ENCODE assay signal across 11 mouse cellular contexts in genomic region chr1:135462304-135462703, GRCm38 (mm10). TPM values are rescaled to one million over a fixed set of nuclear protein-coding genes. Genes with fewer than 3 reads are reported as not detected.
DNase-seq lines count a peak whose midpoint lies in the region; ATAC-seq and TF ChIP-seq lines count a peak whose summit lies in the region.
"Had no signal": no experiment of that assay in that cellular context is flagged by ENCODE, and none has a peak within 500 bp of the region (broad histone marks: within the 10 kb centered on the region; RNA-seq: fewer than 3 reads in every experiment).

No protein-coding gene starts in this region.

- no peak overlapping the region for H3K9ac ChIP-seq in forebrain, embryonic 15.5 days (replicated peaks)
- no peak overlapping the region for H3K9ac ChIP-seq in forebrain, embryonic 12.5 days
- H3K9ac ChIP-seq in stomach, embryonic 14.5 days (replicated peaks; ENCODE audit: low read depth, low read length) = no peak overlapping the region
- no peak overlapping the region for H3K9ac ChIP-seq in stomach, postnatal 0 days (ENCODE audit: low read length)
- H3K9ac ChIP-seq in kidney, embryonic 16.5 days (replicated peaks; ENCODE audit: low read length) = no peak overlapping the region
- no peak overlapping the region; the same call in 1 of the 2 replicates for H3K9ac ChIP-seq in stomach, embryonic 16.5 days (ENCODE audit: low read length)
- H3K9ac ChIP-seq: hindbrain, embryonic 13.5 days; limb, embryonic 12.5 days had no signal

- peak overlapping the region; percentile 31 for H3K27ac ChIP-seq in forebrain, embryonic 15.5 days (replicated peaks)
- H3K27ac ChIP-seq in forebrain, embryonic 12.5 days = no peak overlapping the region
- H3K27ac ChIP-seq in stomach, embryonic 14.5 days (ENCODE audit: low read length) = peak overlapping the region; percentile 61
- no peak overlapping the region for H3K27ac ChIP-seq in stomach, postnatal 0 days (replicated peaks)
- H3K27ac ChIP-seq in kidney, embryonic 16.5 days (ENCODE audit: low read length) = peak overlapping the region; percentile 84
- peak overlapping the region; percentile 79 for H3K27ac ChIP-seq in stomach, embryonic 16.5 days (ENCODE audit: low read length)
- no peak overlapping the region for H3K27ac ChIP-seq in thymus, adult 2 months (ENCODE audit: control insufficient read depth, insufficient read depth, low read length)
- H3K27ac ChIP-seq: hindbrain, embryonic 13.5 days; limb, embryonic 12.5 days had no signal

- peaks cover 77% of the 10 kb centered on the region for H3K36me3 ChIP-seq in forebrain, embryonic 15.5 days
- peaks cover 74% of the 10 kb centered on the region for H3K36me3 ChIP-seq in forebrain, embryonic 12.5 days (replicated peaks)
- H3K36me3 ChIP-seq in stomach, embryonic 14.5 days (ENCODE audit: control insufficient read depth, insufficient read depth, low read length) = peaks cover 36% of the 10 kb centered on the region; the same call in 1 of the 2 replicates
- peaks cover 3% of the 10 kb centered on the region; the same call in 1 of the 2 replicates for H3K36me3 ChIP-seq in stomach, postnatal 0 days (ENCODE audit: control insufficient read depth, insufficient read depth, low read length)
- peaks cover 34% of the 10 kb centered on the region for H3K36me3 ChIP-seq in kidney, embryonic 16.5 days (ENCODE audit: insufficient read depth, low read length)
- peaks cover 11% of the 10 kb centered on the region for H3K36me3 ChIP-seq in stomach, embryonic 16.5 days (ENCODE audit: control insufficient read depth, insufficient read depth, low read length)
- no peaks in the 10 kb centered on the region for H3K36me3 ChIP-seq in thymus, adult 2 months (ENCODE audit: control insufficient read depth, insufficient read depth, low read length)

- WGBS in forebrain, embryonic 15.5 days = 61% methylated on average over 4 of the region's 4 CpGs
- 88% methylated on average over 4 of the region's 4 CpGs for WGBS in forebrain, embryonic 12.5 days
- 45% methylated on average over 4 of the region's 4 CpGs for WGBS in stomach, embryonic 14.5 days
- 48% methylated on average over 4 of the region's 4 CpGs for WGBS in stomach, postnatal 0 days
- 44% methylated on average over 4 of the region's 4 CpGs for WGBS in kidney, embryonic 16.5 days
- WGBS in stomach, embryonic 16.5 days = 45% methylated on average over 4 of the region's 4 CpGs
- WGBS in thymus, adult 2 months = 88% methylated on average over 4 of the region's 4 CpGs

- no peaks in the 10 kb centered on the region for H3K4me1 ChIP-seq in forebrain, embryonic 15.5 days
- H3K4me1 ChIP-seq in forebrain, embryonic 12.5 days = no peaks in the 10 kb centered on the region
- peaks cover 3% of the 10 kb centered on the region; the same call in 1 of the 2 replicates for H3K4me1 ChIP-seq in stomach, embryonic 14.5 days (ENCODE audit: control insufficient read depth, insufficient read depth, low read length)
- H3K4me1 ChIP-seq in stomach, postnatal 0 days (replicated peaks; ENCODE audit: control insufficient read depth, insufficient read depth) = no peaks in the 10 kb centered on the region
- peaks cover 16% of the 10 kb centered on the region for H3K4me1 ChIP-seq in kidney, embryonic 16.5 days (ENCODE audit: insufficient read depth, low read length)
- H3K4me1 ChIP-seq in stomach, embryonic 16.5 days (ENCODE audit: control insufficient read depth, insufficient read depth, low read length) = peaks cover 13% of the 10 kb centered on the region; the same call in 1 of the 2 replicates
- H3K4me1 ChIP-seq in thymus, adult 2 months (replicated peaks; ENCODE audit: control insufficient read depth, insufficient read depth, low read length) = no peaks in the 10 kb centered on the region
- H3K4me1 ChIP-seq: hindbrain, embryonic 13.5 days; limb, embryonic 12.5 days had no signal

- H3K9me3 ChIP-seq in forebrain, embryonic 15.5 days = no peaks in the 10 kb centered on the region
- H3K9me3 ChIP-seq in forebrain, embryonic 12.5 days = no peaks in the 10 kb centered on the region
- no peaks in the 10 kb centered on the region for H3K9me3 ChIP-seq in stomach, embryonic 14.5 days (ENCODE audit: control insufficient read depth, low read depth, low read length)
- H3K9me3 ChIP-seq in stomach, postnatal 0 days (ENCODE audit: control insufficient read depth, low read length) = no peaks in the 10 kb centered on the region
- H3K9me3 ChIP-seq in kidney, embryonic 16.5 days (ENCODE audit: low read length) = no peaks in the 10 kb centered on the region
- no peaks in the 10 kb centered on the region for H3K9me3 ChIP-seq in stomach, embryonic 16.5 days (replicated peaks; ENCODE audit: control insufficient read depth, low read length)
- H3K9me3 ChIP-seq: hindbrain, embryonic 13.5 days; limb, embryonic 12.5 days had no signal

- H3K4me2 ChIP-seq in forebrain, embryonic 15.5 days (replicated peaks) = no peak overlapping the region
- H3K4me2 ChIP-seq in forebrain, embryonic 12.5 days = no peak overlapping the region
- H3K4me2 ChIP-seq in stomach, embryonic 14.5 days (replicated peaks; ENCODE audit: low read depth, low read length) = no peak overlapping the region
- no peak overlapping the region for H3K4me2 ChIP-seq in stomach, postnatal 0 days (replicated peaks; ENCODE audit: low read depth)
- H3K4me2 ChIP-seq in kidney, embryonic 16.5 days (replicated peaks; ENCODE audit: low read depth, low read length) = no peak overlapping the region
- H3K4me2 ChIP-seq in stomach, embryonic 16.5 days (ENCODE audit: low read depth, low read length) = no peak overlapping the region
- H3K4me2 ChIP-seq: hindbrain, embryonic 13.5 days; limb, embryonic 12.5 days had no signal

- TF ChIP-seq CTCF in stomach, postnatal 0 days (IDR thresholded peaks at IDR 0.05; ENCODE audit: low read depth) = no peak
- TF ChIP-seq CTCF in thymus, adult 2 months (IDR thresholded peaks at IDR 0.05; ENCODE audit: borderline replicate concordance, control insufficient read depth, extremely low read depth, insufficient read depth, low read length, poor library complexity) = no peak

- TF ChIP-seq EP300 in stomach, postnatal 0 days (optimal IDR thresholded peaks at IDR 0.05) = no peak

- DNase-seq in stomach, postnatal 0 days (ENCODE audit: low spot score) = no peak
- no peak for DNase-seq in layer of hippocampus, adult 11-12 months (ENCODE audit: low spot score)
- no peak for DNase-seq in thymus, adult 2 months
- DNase-seq: cerebellum, adult 11-12 months had no signal

- no peak overlapping the region for H3K4me3 ChIP-seq in forebrain, embryonic 15.5 days
- H3K4me3 ChIP-seq in forebrain, embryonic 12.5 days (replicated peaks) = no peak overlapping the region
- no peak overlapping the region for H3K4me3 ChIP-seq in stomach, embryonic 14.5 days (ENCODE audit: low read depth, low read length)
- H3K4me3 ChIP-seq in stomach, postnatal 0 days (ENCODE audit: low read depth, low read length) = no peak overlapping the region
- no peak overlapping the region for H3K4me3 ChIP-seq in kidney, embryonic 16.5 days (ENCODE audit: low read length)
- H3K4me3 ChIP-seq in stomach, embryonic 16.5 days (replicated peaks; ENCODE audit: low read length) = no peak overlapping the region
- no peak overlapping the region for H3K4me3 ChIP-seq in thymus, adult 2 months (ENCODE audit: control insufficient read depth, insufficient read depth, low read length)
- H3K4me3 ChIP-seq: hindbrain, embryonic 13.5 days; limb, embryonic 12.5 days had no signal

- ATAC-seq in forebrain, embryonic 15.5 days (replicated peaks) = no peak
- no peak for ATAC-seq in forebrain, embryonic 12.5 days (ENCODE audit: low FRiP score)
- ATAC-seq in stomach, embryonic 14.5 days (ENCODE audit: insufficient number of reproducible peaks, insufficient read depth, low FRiP score, low read depth) = no peak; the same call in 1 of the 2 replicates
- no peak for ATAC-seq in stomach, postnatal 0 days (ENCODE audit: low FRiP score, low TSS enrichment)
- ATAC-seq in kidney, embryonic 16.5 days (ENCODE audit: low FRiP score, low TSS enrichment) = 0 out of 2 replicates have a peak, but pooled peaks have one; percentile 33
- ATAC-seq in stomach, embryonic 16.5 days (ENCODE audit: insufficient read depth, low FRiP score) = no peak

- no peak for TF ChIP-seq POLR2A in thymus, adult 2 months (IDR thresholded peaks at IDR 0.05; ENCODE audit: control insufficient read depth, extremely low read depth, insufficient read depth, low read length, poor library complexity)

- H3K27me3 ChIP-seq in forebrain, embryonic 15.5 days = no peaks in the 10 kb centered on the region
- H3K27me3 ChIP-seq in forebrain, embryonic 12.5 days = no peaks in the 10 kb centered on the region
- H3K27me3 ChIP-seq in stomach, embryonic 14.5 days (ENCODE audit: control insufficient read depth, insufficient read depth, low read length) = no peaks in the 10 kb centered on the region
- no peaks in the 10 kb centered on the region for H3K27me3 ChIP-seq in stomach, postnatal 0 days (ENCODE audit: control insufficient read depth, insufficient read depth, low read length)
- H3K27me3 ChIP-seq in kidney, embryonic 16.5 days (ENCODE audit: insufficient read depth, low read length) = no peaks in the 10 kb centered on the region
- H3K27me3 ChIP-seq in stomach, embryonic 16.5 days (ENCODE audit: control insufficient read depth, insufficient read depth, low read length) = no peaks in the 10 kb centered on the region
- H3K27me3 ChIP-seq in thymus, adult 2 months (ENCODE audit: control insufficient read depth, insufficient read depth, low read length) = no peaks in the 10 kb centered on the region
- H3K27me3 ChIP-seq: hindbrain, embryonic 13.5 days; limb, embryonic 12.5 days had no signal

RNA-seq across cellular contexts. Expression of gene Ipo9, which starts 32.0 kb away (rescaled TPM):
- polyA plus RNA-seq in forebrain, embryonic 15.5 days (2015; fragmentation: Nextera tagmentation; extraction: Ambion mirVana) = 139 and 148 TPM in 2 replicates
- 198 and 214 TPM in 2 replicates for polyA plus RNA-seq in forebrain, embryonic 12.5 days (2016; fragmentation: Nextera tagmentation; extraction: Ambion mirVana)
- polyA plus RNA-seq in stomach, embryonic 14.5 days (2014; fragmentation: Nextera tagmentation; extraction: Ambion mirVana) = 150 and 154 TPM in 2 replicates
- 23.5 and 24.7 TPM in 2 replicates for polyA plus RNA-seq in stomach, postnatal 0 days (2015; fragmentation: Nextera tagmentation; extraction: Ambion mirVana)
- 130 and 139 TPM in 2 replicates for polyA plus RNA-seq in kidney, embryonic 16.5 days (2015; fragmentation: Nextera tagmentation; extraction: Ambion mirVana)
- 92.4 and 94.8 TPM in 2 replicates for polyA plus RNA-seq in stomach, embryonic 16.5 days (2015; fragmentation: Nextera tagmentation; extraction: Ambion mirVana)
- polyA plus RNA-seq in thymus, adult 2 months (2012; rRNA removed) = 166 and 184 TPM in 2 replicates

Comparison
In these comparisons a context has a peak if more than half of its experiments do, and no peak if none do; other contexts are left out.
1. H3K27ac ChIP-seq: peak in forebrain, embryonic 15.5 days (single experiment), stomach, embryonic 14.5 days (single experiment), kidney, embryonic 16.5 days (single experiment) and stomach, embryonic 16.5 days (single experiment); none in forebrain, embryonic 12.5 days (single experiment), stomach, postnatal 0 days (single experiment) and thymus, adult 2 months (single experiment).